Mouse (Mus musculus) heart, postnatal 36 days (tissue): ENCODE measurements around the gene Gm9747. TPM values are rescaled to one million over a fixed set of nuclear protein-coding genes. Genes with fewer than 3 reads are reported as not detected.

ENCODE experiments used
- DNase-seq, 2 experiments: peaks; one replicate each; pipeline ENCODE4 v3.0.0; 2021 to 2022
- intact Hi-C: fragments of 180-260 bp; cut with DNase I; formaldehyde crosslinking; loops from one replicate; pipeline ENCODE4 v1.15.1; 2025
- total RNA-seq, 2 experiments: library from RNA; stranded (reverse); gene quantifications; 2 replicates each; pipeline ENCODE4 v1.2.3; 2021

The Gm9747 gene
- total RNA-seq, result not detected

GRCm38 (mm10) chr1:82232812-82233211 is at the start of gene Gm9747:
Gene Gm9747, plus strand, starts transcription at chr1:82233112.
- DNase-seq, result no peak
- intact Hi-C loops, result no loop called here

- intact Hi-C loops, result no loop called here
- DNase-seq, result peak in 1 of 2 experiments; percentile 15
These were observed 48.9 kb upstream of the Gm9747 start for GRCm38 (mm10) chr1:82183913-82184442.

- no peak for DNase-seq
These were observed 44.2 kb upstream of the Gm9747 start for GRCm38 (mm10) chr1:82188549-82189231.

GRCm38 (mm10) chr1:82189516-82189915 is 43.4 kb upstream of the Gm9747 start:
- intact Hi-C loops, result no loop called here
- peak; percentile 28 to 46 for DNase-seq

More at GRCm38 (mm10) chr1:82188549-82189231, 44.2 kb upstream of the Gm9747 start:
- intact Hi-C loops, result no loop called here

- intact Hi-C loops, result no loop called here
- no peak for DNase-seq
These were observed 41.3 kb upstream of the Gm9747 start for GRCm38 (mm10) chr1:82191579-82191978.

- intact Hi-C loops, result loop anchor here (2.0 to 5.0 kb wide), 2 partner anchors 42 to 85 kb away; no protein-coding TSS in a partner anchor
- no peak for DNase-seq
These were observed 33.0 kb upstream of the Gm9747 start for GRCm38 (mm10) chr1:82199918-82200317.

GRCm38 (mm10) chr1:82200636-82201035 is 32.3 kb upstream of the Gm9747 start:
- peak; percentile 25 to 48 for DNase-seq
- intact Hi-C loops, result loop anchor here (2.0 to 5.0 kb wide), 2 partner anchors 42 to 84 kb away; no protein-coding TSS in a partner anchor

GRCm38 (mm10) chr1:82207511-82207910 is 25.4 kb upstream of the Gm9747 start:
- DNase-seq, result no peak
- intact Hi-C loops, result no loop called here

- intact Hi-C loops, result no loop called here
These were observed 12.1 kb upstream of the Gm9747 start for GRCm38 (mm10) chr1:82220673-82221396.

GRCm38 (mm10) chr1:82221462-82221861 is 11.4 kb upstream of the Gm9747 start:
- intact Hi-C loops, result no loop called here
- no peak for DNase-seq

More at GRCm38 (mm10) chr1:82220673-82221396, 12.1 kb upstream of the Gm9747 start:
- no peak for DNase-seq

- no peak for DNase-seq
- intact Hi-C loops, result no loop called here
These were observed 9.7 kb upstream of the Gm9747 start for GRCm38 (mm10) chr1:82223042-82223795.

GRCm38 (mm10) chr1:82228841-82229240 is 4.1 kb upstream of the Gm9747 start:
- intact Hi-C loops, result no loop called here
- DNase-seq, result no peak

- intact Hi-C loops, result no loop called here
- DNase-seq, result no peak
These were observed 1.7 kb downstream of the Gm9747 start for GRCm38 (mm10) chr1:82234616-82235015.

- DNase-seq, result no peak
- intact Hi-C loops, result no loop called here
These were observed 2.7 kb downstream of the Gm9747 start for GRCm38 (mm10) chr1:82235455-82236104.

- intact Hi-C loops, result no loop called here
- DNase-seq, result no peak
These were observed 5.3 kb downstream of the Gm9747 start for GRCm38 (mm10) chr1:82238245-82238644.

GRCm38 (mm10) chr1:82239409-82240201 is 6.7 kb downstream of the Gm9747 start:
- intact Hi-C loops, result loop anchor here (5.0 kb wide), 1 partner anchor 37 kb away; no protein-coding TSS in a partner anchor
- DNase-seq, result no peak

GRCm38 (mm10) chr1:82243260-82243825 is 10.4 kb downstream of the Gm9747 start:
- peak in 1 of 2 experiments; percentile 24 for DNase-seq
- intact Hi-C loops, result loop anchor here (2.0 to 5.0 kb wide), 2 partner anchors 41 kb away; no protein-coding TSS in a partner anchor

- intact Hi-C loops, result no loop called here
- no peak for DNase-seq
These were observed 12.1 kb downstream of the Gm9747 start for GRCm38 (mm10) chr1:82245002-82245401.
